Mouse (Mus musculus): ENCODE results near the gene Best3.

Best3 gene

GRCm38 (mm10) chr10:116977858-116978257 is 8.3 kb upstream of the Best3 start:
- ATAC-seq (ENCODE audit: insufficient number of reproducible peaks, low FRiP score, low TSS enrichment), result no peak

DNA sequence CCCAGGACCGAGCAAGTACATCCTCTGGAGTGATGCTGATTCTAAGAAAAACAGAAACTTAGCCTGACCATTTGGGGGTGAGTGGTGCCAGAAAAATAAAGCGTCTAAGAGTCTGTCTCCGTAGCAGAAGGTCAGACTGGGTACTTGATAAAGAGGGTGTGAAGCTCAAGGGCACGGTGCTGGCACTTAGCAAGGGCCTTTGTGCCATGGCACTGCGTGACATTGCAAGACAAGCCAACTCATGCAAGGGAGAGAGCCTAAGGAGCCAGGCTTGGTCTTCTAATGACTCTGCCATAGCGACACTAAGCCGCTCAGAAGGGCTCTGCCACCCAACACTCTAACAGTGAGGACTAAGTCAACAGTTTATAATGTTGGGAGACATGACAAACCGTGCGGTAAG is 7.3 kb upstream of the Best3 start:
- ATAC-seq (ENCODE audit: insufficient number of reproducible peaks, low FRiP score, low TSS enrichment), result no peak

GRCm38 (mm10) chr10:116980273-116980672 is 5.8 kb upstream of the Best3 start:
- ATAC-seq (ENCODE audit: insufficient number of reproducible peaks, low FRiP score, low TSS enrichment), result no peak

- no peak for ATAC-seq (ENCODE audit: insufficient number of reproducible peaks, low FRiP score, low TSS enrichment)
These were observed 5.2 kb upstream of the Best3 start for GRCm38 (mm10) chr10:116980888-116981287.

GRCm38 (mm10) chr10:116982526-116982925 is 3.6 kb upstream of the Best3 start:
- ATAC-seq (ENCODE audit: insufficient number of reproducible peaks, low FRiP score, low TSS enrichment), result no peak

- ATAC-seq (ENCODE audit: insufficient number of reproducible peaks, low FRiP score, low TSS enrichment), result no peak
These were observed 1.3 kb upstream of the Best3 start for GRCm38 (mm10) chr10:116984836-116985235.

DNA sequence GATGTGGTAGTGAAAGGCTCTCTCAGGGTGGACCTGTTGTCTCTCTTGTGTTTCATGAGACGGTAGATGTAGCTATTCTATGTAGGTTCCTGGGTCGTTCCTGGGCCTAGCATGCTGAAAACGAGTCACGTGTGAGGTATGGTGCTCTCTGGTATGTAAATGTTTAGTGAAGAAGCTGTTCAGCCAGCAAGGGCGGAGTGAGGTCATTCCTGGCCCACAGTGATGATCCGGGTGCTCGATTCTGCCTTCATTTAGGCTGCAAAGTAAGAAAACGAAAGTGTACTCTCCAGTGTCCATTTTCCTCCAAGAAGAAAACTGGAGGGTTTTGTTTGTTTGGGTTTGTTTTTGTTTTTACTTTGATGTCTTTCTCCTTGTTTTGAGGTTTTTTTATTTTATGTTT is 7.9 kb downstream of the Best3 start:
- no peak for ATAC-seq (ENCODE audit: insufficient number of reproducible peaks, low FRiP score, low TSS enrichment)

DNA sequence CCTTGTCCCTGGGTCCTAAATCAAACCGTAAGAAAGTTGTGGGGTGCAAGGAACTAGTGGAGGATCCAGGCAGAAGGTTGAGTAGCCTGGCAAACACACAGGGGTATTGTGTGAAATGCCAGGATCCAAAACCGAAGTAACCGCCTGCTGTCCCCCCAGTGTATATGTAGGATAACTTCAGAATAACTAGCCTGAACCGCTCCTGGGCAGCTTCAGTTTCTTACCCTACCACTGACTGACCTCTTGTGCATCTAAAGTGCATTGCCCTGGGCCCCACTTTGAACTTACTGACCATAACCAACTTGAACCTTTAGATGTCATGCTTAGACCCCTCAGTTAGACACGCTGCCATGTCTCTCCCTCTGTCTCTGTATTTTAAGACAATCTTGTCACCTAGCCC is 9.0 kb downstream of the Best3 start:
- ATAC-seq (ENCODE audit: insufficient number of reproducible peaks, low FRiP score, low TSS enrichment), result no peak

DNA sequence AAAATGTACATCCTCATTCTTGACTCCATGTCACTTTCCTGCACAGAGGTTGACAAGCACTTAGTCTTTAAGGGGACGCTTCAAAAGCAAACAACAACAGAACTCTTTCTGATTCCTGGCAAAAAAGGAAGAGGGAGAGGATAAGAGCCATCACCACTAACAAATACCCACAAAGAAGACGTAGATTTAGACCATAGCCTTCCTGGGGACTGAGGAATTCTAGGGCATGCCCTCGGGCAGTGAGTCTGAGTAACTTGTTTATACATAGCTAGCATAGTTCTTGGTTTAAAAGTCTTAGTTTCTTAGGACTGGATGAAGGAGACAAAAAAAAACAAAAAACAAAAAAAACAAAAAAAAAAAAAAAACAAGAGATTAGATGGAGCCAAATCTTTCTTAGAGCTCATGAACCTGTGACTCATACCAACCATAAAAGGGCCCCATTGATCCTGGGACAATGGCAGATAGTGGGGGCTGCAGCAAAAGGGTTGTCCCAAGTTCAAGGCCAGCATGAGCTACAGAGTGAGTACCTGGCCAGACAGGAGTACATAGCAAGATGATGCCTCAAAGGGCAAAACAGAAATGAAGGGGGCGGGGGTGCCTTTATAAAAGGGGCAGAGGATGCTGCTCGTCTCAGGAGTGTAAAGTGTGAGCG is 9.6 kb downstream of the Best3 start:
- ATAC-seq (ENCODE audit: insufficient number of reproducible peaks, low FRiP score, low TSS enrichment), result no peak

DNA sequence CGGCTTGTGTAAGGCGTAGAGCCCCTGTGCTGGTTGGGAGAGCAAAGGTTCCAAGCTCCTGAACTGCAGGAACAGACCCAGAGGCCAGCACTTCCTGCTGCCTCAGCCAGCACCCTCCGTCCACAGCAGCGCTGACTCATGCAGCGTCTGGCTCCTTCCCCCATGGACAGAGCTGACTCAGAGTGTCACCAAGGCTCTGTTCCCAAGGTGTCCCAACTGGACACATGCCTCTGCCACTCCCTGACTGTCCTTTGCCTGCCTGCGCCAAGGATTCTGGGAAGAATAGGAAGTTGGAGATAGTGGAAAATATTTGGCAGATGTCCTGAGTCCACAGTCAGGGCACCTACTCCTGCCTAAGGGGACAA is 10.1 kb downstream of the Best3 start:
- no peak for ATAC-seq (ENCODE audit: insufficient number of reproducible peaks, low FRiP score, low TSS enrichment)

- no peak for ATAC-seq (ENCODE audit: insufficient number of reproducible peaks, low FRiP score, low TSS enrichment)
These were observed 12.8 kb downstream of the Best3 start for GRCm38 (mm10) chr10:116998716-116999455.

- no peak for ATAC-seq (ENCODE audit: insufficient number of reproducible peaks, low FRiP score, low TSS enrichment)
These were observed 14.9 kb downstream of the Best3 start for GRCm38 (mm10) chr10:117000975-117001374.

GRCm38 (mm10) chr10:117004695-117005094 is 18.6 kb downstream of the Best3 start:
- no peak for ATAC-seq (ENCODE audit: insufficient number of reproducible peaks, low FRiP score, low TSS enrichment)

DNA sequence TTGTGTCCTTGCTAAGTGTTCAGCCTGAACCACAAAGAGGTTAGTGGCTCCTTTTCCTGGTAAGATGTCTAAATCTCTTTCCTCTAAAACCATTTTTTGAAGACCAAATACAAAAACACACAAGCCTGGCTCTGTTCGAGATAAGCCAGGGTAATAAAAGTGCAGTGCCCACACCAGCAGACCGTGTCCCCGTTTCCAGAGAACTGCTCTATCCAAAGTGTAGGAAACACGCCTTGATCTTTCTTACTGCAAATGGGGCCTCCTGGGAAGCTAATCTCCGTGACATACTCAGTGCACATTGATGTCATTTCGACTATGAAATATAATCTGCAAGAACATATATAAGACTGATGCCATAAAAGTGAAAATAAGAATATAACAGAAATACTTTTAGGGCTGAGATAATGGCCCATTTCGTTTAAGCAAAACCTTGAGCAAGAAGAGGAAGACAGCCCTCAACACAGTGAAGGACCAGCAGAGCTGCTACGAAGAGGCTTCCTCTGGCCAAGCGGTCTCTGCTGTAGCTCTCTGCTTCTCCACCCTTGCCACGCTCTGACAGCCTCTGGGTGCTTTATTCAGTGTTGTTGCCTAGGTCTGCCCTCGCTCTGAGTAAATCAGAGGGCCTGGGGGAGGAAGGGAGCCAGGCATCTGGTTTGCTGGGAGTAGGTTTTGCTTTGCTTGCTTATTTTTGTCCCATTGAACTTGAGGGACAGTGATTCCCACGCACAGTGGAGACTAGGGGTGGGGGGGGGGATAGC is 19.8 kb downstream of the Best3 start:
- ATAC-seq (ENCODE audit: insufficient number of reproducible peaks, low FRiP score, low TSS enrichment), result no peak

DNA sequence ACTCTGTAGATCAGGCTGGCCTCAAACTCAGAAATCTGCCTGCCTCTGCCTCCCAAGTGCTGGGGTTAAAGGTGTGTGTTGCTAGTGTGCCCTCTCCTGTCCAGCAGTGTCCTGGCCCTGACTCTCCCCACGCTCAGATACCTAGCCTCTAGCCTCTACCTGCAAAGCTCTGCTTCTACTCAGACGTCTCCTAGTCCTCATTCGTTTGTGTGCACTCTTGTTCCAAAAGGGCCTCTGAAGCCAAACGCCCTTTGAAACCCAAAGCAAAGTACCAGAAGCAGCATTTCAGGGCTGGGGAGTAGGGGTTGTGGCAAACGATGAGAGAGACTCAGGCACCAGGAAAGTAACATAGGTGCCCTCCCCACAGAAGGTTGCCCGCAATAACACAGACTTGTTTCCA is 23.6 kb downstream of the Best3 start:
- no peak for ATAC-seq (ENCODE audit: insufficient number of reproducible peaks, low FRiP score, low TSS enrichment)

GRCm38 (mm10) chr10:117011047-117011446 is 24.9 kb downstream of the Best3 start:
- no peak for ATAC-seq (ENCODE audit: insufficient number of reproducible peaks, low FRiP score, low TSS enrichment)

DNA sequence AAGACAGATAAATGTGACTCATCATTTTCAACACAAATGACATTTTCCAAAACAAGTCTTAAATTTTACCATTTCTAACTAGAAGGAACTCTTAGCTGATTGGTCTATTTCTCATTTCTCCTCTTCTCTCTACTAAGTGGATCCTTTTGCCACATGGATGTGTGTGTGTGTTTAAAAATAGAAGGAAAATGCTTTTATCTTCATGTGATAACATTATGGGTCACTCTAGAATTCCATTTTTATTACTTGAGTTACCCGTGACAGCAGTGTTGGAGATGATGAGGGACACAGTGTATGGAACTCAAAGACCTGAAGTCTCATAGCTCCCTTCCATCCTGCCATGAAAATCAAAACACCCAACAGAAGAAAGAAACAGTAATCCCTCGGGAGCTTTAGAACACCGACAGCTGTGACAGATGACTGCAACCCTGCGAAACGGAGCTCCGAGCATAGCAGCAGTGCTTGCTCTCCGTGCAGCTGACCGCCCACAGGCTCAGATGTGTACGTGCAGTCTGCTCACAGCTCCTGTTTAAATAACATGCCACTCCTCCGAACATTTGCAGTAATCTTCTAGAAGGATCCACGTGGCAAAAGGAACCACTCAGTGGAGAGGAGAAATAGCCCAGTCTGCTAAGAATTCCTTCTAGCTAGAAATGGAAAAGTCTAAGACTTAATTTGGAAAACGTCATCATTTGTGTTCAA is 27.7 kb downstream of the Best3 start:
- ATAC-seq (ENCODE audit: insufficient number of reproducible peaks, low FRiP score, low TSS enrichment), result no peak

DNA sequence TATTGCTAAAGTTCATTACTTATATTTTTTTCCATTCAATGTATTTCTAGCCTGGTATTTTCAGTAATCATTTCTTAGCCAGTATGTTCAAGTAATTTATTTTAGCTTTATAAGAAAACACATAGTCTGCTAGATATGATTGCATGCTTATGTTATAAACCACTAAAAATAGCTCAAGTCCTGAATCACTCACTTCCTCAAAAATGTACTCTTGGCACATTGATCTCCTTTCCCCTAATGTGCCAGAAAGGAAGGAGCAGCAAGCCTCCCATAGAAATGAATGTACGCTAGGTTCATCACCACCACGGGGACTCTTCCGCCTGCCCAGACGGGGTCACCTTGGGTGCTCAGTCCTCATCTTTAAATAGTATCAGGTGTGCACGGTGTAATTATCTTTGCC is 28.5 kb downstream of the Best3 start:
- no peak for ATAC-seq (ENCODE audit: insufficient number of reproducible peaks, low FRiP score, low TSS enrichment)

DNA sequence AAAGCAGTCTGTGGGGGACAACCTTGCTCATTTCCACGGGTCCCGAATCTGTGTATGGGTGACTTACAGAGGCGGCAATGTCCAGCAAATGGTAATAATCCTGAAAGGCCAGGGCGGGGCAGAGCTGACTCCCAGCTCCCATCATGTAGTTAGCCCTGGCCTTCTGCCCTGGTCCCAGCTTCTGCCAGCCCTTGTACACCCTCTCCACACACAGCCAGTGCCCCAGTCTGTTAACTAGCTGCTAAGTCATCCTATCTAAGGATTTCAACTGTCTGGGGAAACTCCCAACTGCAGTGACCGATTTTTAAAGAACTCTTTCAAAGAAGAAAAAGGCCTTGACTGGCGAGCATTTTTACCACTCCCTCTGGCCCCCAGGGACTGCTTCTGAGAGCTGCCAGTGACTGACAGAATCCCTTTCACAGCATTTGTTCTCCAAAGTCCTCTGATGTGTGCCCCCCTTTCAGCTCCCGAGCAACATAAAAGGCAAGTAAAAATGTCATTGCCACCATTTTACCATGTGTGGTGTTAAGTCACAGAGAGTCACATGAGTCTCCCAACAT is 32.2 kb downstream of the Best3 start:
- no peak for ATAC-seq (ENCODE audit: insufficient number of reproducible peaks, low FRiP score, low TSS enrichment)

GRCm38 (mm10) chr10:117021020-117021754 is 35.1 kb downstream of the Best3 start:
- no peak for ATAC-seq (ENCODE audit: insufficient number of reproducible peaks, low FRiP score, low TSS enrichment)

Data from cerebellum, adult (tissue).